Mouse (Mus musculus): ENCODE measurements around the gene Cmss1.

DNA sequence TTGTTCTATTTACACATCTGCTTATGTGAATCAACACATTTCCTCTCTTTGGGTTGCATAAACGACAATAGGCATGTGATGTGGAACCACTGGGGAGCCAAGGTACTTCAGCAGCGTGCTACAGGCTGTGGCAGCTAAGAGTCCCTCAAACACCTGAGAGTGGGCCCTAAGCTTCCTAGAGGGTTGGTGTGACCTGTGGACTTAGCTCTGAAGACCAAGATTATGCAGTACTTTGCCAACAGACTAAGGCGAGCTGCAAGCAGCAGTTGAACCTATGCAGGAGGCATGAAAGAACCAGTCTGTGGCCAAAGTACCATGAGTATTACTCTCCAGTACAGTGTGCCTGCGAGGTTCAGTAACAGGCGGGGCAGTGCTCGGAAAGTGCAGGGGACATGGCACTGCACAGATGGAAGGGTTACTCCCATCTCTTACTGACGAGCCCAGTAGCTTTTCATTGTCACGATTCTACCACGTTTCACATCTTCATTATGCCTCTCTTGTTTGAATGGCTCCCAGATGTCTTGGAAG lies 141.2 kb downstream of the Cmss1 start:
- TF ChIP-seq CTCF (IDR thresholded peaks at IDR 0.05; ENCODE audit: borderline replicate concordance, extremely low read depth, insufficient read depth, insufficient read length) (no peak), POLR2A (IDR thresholded peaks at IDR 0.05; ENCODE audit: borderline replicate concordance, extremely low read depth, insufficient read depth, insufficient read length, poor library complexity, severe bottlenecking) (no peak)
